In genomic region chr4:86388430-86388829, GRCm38 (mm10) we compare ENCODE assay signal across 12 mouse cellular contexts.
DNase-seq lines count a peak whose midpoint lies in the region; ATAC-seq lines count a peak whose summit lies in the region.
"Had no signal": no experiment of that assay in that cellular context is flagged by ENCODE, and none has a peak within 500 bp of the region (broad histone marks: within the 10 kb centered on the region; RNA-seq: fewer than 3 reads in every experiment).

No protein-coding gene starts in this region.

- no peaks in the 10 kb centered on the region for H3K4me1 ChIP-seq in heart, embryonic 11.5 days (ENCODE audit: control insufficient read depth, insufficient read depth, low read length)
- H3K4me1 ChIP-seq in embryonic facial prominence, embryonic 10.5 days = peaks cover 6% of the 10 kb centered on the region
- H3K4me1 ChIP-seq in kidney, embryonic 14.5 days (ENCODE audit: control insufficient read depth, insufficient read depth, low read length) = peaks cover 4% of the 10 kb centered on the region; the same call in 1 of the 2 replicates
- H3K4me1 ChIP-seq in limb, embryonic 15.5 days = peaks cover 10% of the 10 kb centered on the region
- H3K4me1 ChIP-seq: embryonic facial prominence, embryonic 15.5 days; lung, embryonic 15.5 days had no signal

- H3K27me3 ChIP-seq in heart, embryonic 11.5 days (ENCODE audit: control insufficient read depth, insufficient read depth, low read length) = no peaks in the 10 kb centered on the region
- no peaks in the 10 kb centered on the region for H3K27me3 ChIP-seq in embryonic facial prominence, embryonic 10.5 days (replicated peaks; ENCODE audit: low read depth, poor library complexity, severe bottlenecking)
- H3K27me3 ChIP-seq in kidney, embryonic 14.5 days (ENCODE audit: control insufficient read depth, insufficient read depth, low read length) = no peaks in the 10 kb centered on the region
- H3K27me3 ChIP-seq in limb, embryonic 15.5 days = no peaks in the 10 kb centered on the region
- H3K27me3 ChIP-seq: embryonic facial prominence, embryonic 15.5 days; heart, embryonic 13.5 days; lung, embryonic 15.5 days had no signal

- peak; percentile 93 for DNase-seq in heart, adult 11 months
- no peak for DNase-seq in embryonic facial prominence, embryonic 10.5 days (ENCODE audit: low spot score)
- DNase-seq in B cell, adult 2 months = no peak
- DNase-seq in left cerebral cortex, postnatal 14 days (ENCODE audit: low spot score in 2 of 2) = no peak
- DNase-seq in testis, postnatal 10 days (ENCODE audit: low spot score) = no peak

- WGBS in heart, embryonic 11.5 days (ENCODE audit: insufficient replicate concordance) = 82% methylated on average over 5 of the region's 5 CpGs
- WGBS in embryonic facial prominence, embryonic 10.5 days = 86% methylated on average over 5 of the region's 5 CpGs
- WGBS in kidney, embryonic 14.5 days = 54% methylated on average over 5 of the region's 5 CpGs
- WGBS in limb, embryonic 15.5 days = 33% methylated on average over 5 of the region's 5 CpGs

- H3K36me3 ChIP-seq in heart, embryonic 11.5 days (ENCODE audit: control insufficient read depth, insufficient read depth, low read length) = no peaks in the 10 kb centered on the region
- H3K36me3 ChIP-seq in embryonic facial prominence, embryonic 10.5 days (replicated peaks) = no peaks in the 10 kb centered on the region
- H3K36me3 ChIP-seq in kidney, embryonic 14.5 days (ENCODE audit: control insufficient read depth, insufficient read depth, low read length) = no peaks in the 10 kb centered on the region
- H3K36me3 ChIP-seq in limb, embryonic 15.5 days = no peaks in the 10 kb centered on the region
- H3K36me3 ChIP-seq: embryonic facial prominence, embryonic 15.5 days; lung, embryonic 15.5 days had no signal

- no peak overlapping the region for H3K4me2 ChIP-seq in heart, embryonic 11.5 days
- H3K4me2 ChIP-seq in kidney, embryonic 14.5 days (replicated peaks; ENCODE audit: low read depth, low read length) = no peak overlapping the region
- no peak overlapping the region for H3K4me2 ChIP-seq in limb, embryonic 15.5 days
- H3K4me2 ChIP-seq: embryonic facial prominence, embryonic 15.5 days; heart, embryonic 13.5 days; lung, embryonic 15.5 days had no signal

- no peak overlapping the region for H3K27ac ChIP-seq in heart, embryonic 11.5 days (ENCODE audit: low read depth, low read length)
- H3K27ac ChIP-seq in embryonic facial prominence, embryonic 10.5 days (replicated peaks) = 0 out of 2 replicates have a peak overlapping the region, but pooled peaks have one; percentile 10
- H3K27ac ChIP-seq in kidney, embryonic 14.5 days (ENCODE audit: low read depth, low read length) = no peak overlapping the region
- peak overlapping the region; percentile 74 for H3K27ac ChIP-seq in limb, embryonic 15.5 days
- H3K27ac ChIP-seq: embryonic facial prominence, embryonic 15.5 days; heart, embryonic 13.5 days; lung, embryonic 15.5 days had no signal

- no peak overlapping the region for H3K4me3 ChIP-seq in heart, embryonic 11.5 days (ENCODE audit: low read depth, low read length)
- H3K4me3 ChIP-seq in embryonic facial prominence, embryonic 10.5 days = no peak overlapping the region
- no peak overlapping the region for H3K4me3 ChIP-seq in kidney, embryonic 14.5 days (ENCODE audit: low read length)
- H3K4me3 ChIP-seq in limb, embryonic 15.5 days = no peak overlapping the region
- H3K4me3 ChIP-seq: embryonic facial prominence, embryonic 15.5 days; heart, embryonic 13.5 days; lung, embryonic 15.5 days had no signal

- intact Hi-C loops in left cerebral cortex, postnatal 14 days (cut with DNase I) = no loop called here

- H3K9ac ChIP-seq in heart, embryonic 11.5 days (ENCODE audit: low read depth, low read length) = no peak overlapping the region
- H3K9ac ChIP-seq in kidney, embryonic 14.5 days (ENCODE audit: low read depth, low read length) = no peak overlapping the region
- H3K9ac ChIP-seq in limb, embryonic 15.5 days = no peak overlapping the region
- H3K9ac ChIP-seq: embryonic facial prominence, embryonic 15.5 days; heart, embryonic 13.5 days; lung, embryonic 15.5 days had no signal

- no peak for ATAC-seq in heart, embryonic 11.5 days (replicated peaks; ENCODE audit: insufficient number of reproducible peaks, low FRiP score, low TSS enrichment)
- peak; percentile 71 for ATAC-seq in kidney, embryonic 14.5 days (ENCODE audit: low FRiP score, low TSS enrichment)
- ATAC-seq in limb, embryonic 15.5 days (ENCODE audit: insufficient number of reproducible peaks, low FRiP score, low TSS enrichment, low read depth) = 0 out of 2 replicates have a peak, but pooled peaks have one; percentile 55
- ATAC-seq: hindbrain, embryonic 16.5 days had no signal

- H3K9me3 ChIP-seq in heart, embryonic 11.5 days (replicated peaks; ENCODE audit: control insufficient read depth, low read length) = no peaks in the 10 kb centered on the region
- H3K9me3 ChIP-seq in embryonic facial prominence, embryonic 10.5 days = no peaks in the 10 kb centered on the region
- H3K9me3 ChIP-seq in kidney, embryonic 14.5 days (ENCODE audit: control insufficient read depth, low read length) = no peaks in the 10 kb centered on the region
- no peaks in the 10 kb centered on the region for H3K9me3 ChIP-seq in limb, embryonic 15.5 days
- H3K9me3 ChIP-seq: embryonic facial prominence, embryonic 15.5 days; heart, embryonic 13.5 days; lung, embryonic 15.5 days had no signal

Comparison
In these comparisons a context has a peak if more than half of its experiments do, and no peak if none do; other contexts are left out.
1. H3K27ac ChIP-seq: peak in embryonic facial prominence, embryonic 10.5 days (single experiment) and limb, embryonic 15.5 days (single experiment); none in heart, embryonic 11.5 days (single experiment) and kidney, embryonic 14.5 days (single experiment).